Comparison of ENCODE assay signal across 9 mouse cellular contexts in genomic region chr4:145192686-145193085, GRCm38 (mm10). TPM values are rescaled to one million over a fixed set of nuclear protein-coding genes. Genes with fewer than 3 reads are reported as not detected.
DNase-seq lines count a peak whose midpoint lies in the region; ATAC-seq and TF ChIP-seq lines count a peak whose summit lies in the region.
"Had no signal": no experiment of that assay in that cellular context is flagged by ENCODE, and none has a peak within 500 bp of the region (broad histone marks: within the 10 kb centered on the region; RNA-seq: fewer than 3 reads in every experiment).

No protein-coding gene starts in this region.

- H3K27me3 ChIP-seq in erythroblast, embryonic 14.5 days (ENCODE audit: control insufficient read depth), result no peaks in the 10 kb centered on the region
- H3K27me3 ChIP-seq in intestine, postnatal 0 days (replicated peaks; ENCODE audit: control insufficient read depth, insufficient read depth, low read length), result no peaks in the 10 kb centered on the region
- no peaks in the 10 kb centered on the region for H3K27me3 ChIP-seq in forebrain, embryonic 12.5 days
- H3K27me3 ChIP-seq: midbrain, embryonic 12.5 days had no signal

- peaks cover 51% of the 10 kb centered on the region for H3K4me1 ChIP-seq in erythroblast, embryonic 14.5 days (ENCODE audit: control insufficient read depth)
- peaks cover 12% of the 10 kb centered on the region; the same call in 1 of the 2 replicates for H3K4me1 ChIP-seq in intestine, postnatal 0 days (replicated peaks; ENCODE audit: control insufficient read depth, insufficient read depth, low read length)
- H3K4me1 ChIP-seq in forebrain, embryonic 12.5 days, result peaks cover 13% of the 10 kb centered on the region

- H3K9ac ChIP-seq in intestine, postnatal 0 days (ENCODE audit: low read depth, low read length), result no peak overlapping the region
- H3K9ac ChIP-seq in forebrain, embryonic 12.5 days, result no peak overlapping the region
- H3K9ac ChIP-seq: midbrain, embryonic 12.5 days had no signal

- H3K4me2 ChIP-seq in intestine, postnatal 0 days (replicated peaks; ENCODE audit: low read depth), result peak overlapping the region; percentile 77
- no peak overlapping the region for H3K4me2 ChIP-seq in forebrain, embryonic 12.5 days

- TF ChIP-seq CTCF in intestine, postnatal 0 days (IDR thresholded peaks at IDR 0.05; ENCODE audit: low read depth), result no peak

- ATAC-seq in erythroblast, adult 5-6 weeks (replicated peaks; ENCODE audit: low FRiP score, poor library complexity, severe bottlenecking), result no peak
- ATAC-seq in intestine, postnatal 0 days, result peak; percentile 29
- no peak for ATAC-seq in forebrain, embryonic 12.5 days (ENCODE audit: low FRiP score)
- ATAC-seq in granulocyte monocyte progenitor cell, adult 5-6 weeks (replicated peaks; ENCODE audit: poor library complexity, severe bottlenecking), result no peak

- H3K9me3 ChIP-seq in erythroblast, embryonic 14.5 days (ENCODE audit: control insufficient read depth, low read length), result no peaks in the 10 kb centered on the region
- no peaks in the 10 kb centered on the region for H3K9me3 ChIP-seq in intestine, postnatal 0 days (ENCODE audit: control insufficient read depth)
- H3K9me3 ChIP-seq in forebrain, embryonic 12.5 days, result no peaks in the 10 kb centered on the region
- H3K9me3 ChIP-seq: midbrain, embryonic 12.5 days had no signal

- peak overlapping the region; percentile 95; the same call in 1 of the 2 replicates for H3K27ac ChIP-seq in intestine, postnatal 0 days (ENCODE audit: low read depth, low read length)
- H3K27ac ChIP-seq in forebrain, embryonic 12.5 days, result no peak overlapping the region
- H3K27ac ChIP-seq: midbrain, embryonic 12.5 days had no signal

- peak overlapping the region; percentile 0 for H3K4me3 ChIP-seq in erythroblast, embryonic 14.5 days (replicated peaks)
- H3K4me3 ChIP-seq in intestine, postnatal 0 days (ENCODE audit: low read depth, low read length), result peak overlapping the region; percentile 100; the same call in 1 of the 2 replicates
- H3K4me3 ChIP-seq in forebrain, embryonic 12.5 days (replicated peaks), result no peak overlapping the region
- H3K4me3 ChIP-seq: midbrain, embryonic 12.5 days had no signal

- peaks cover 33% of the 10 kb centered on the region for H3K36me3 ChIP-seq in erythroblast, embryonic 14.5 days (ENCODE audit: control insufficient read depth)
- H3K36me3 ChIP-seq in intestine, postnatal 0 days (ENCODE audit: control insufficient read depth, insufficient read depth), result peaks cover 17% of the 10 kb centered on the region
- H3K36me3 ChIP-seq in forebrain, embryonic 12.5 days (replicated peaks), result peaks cover 12% of the 10 kb centered on the region

- DNase-seq in adipocyte (ENCODE audit: low spot score), result peak; percentile 89
- peak; percentile 25 to 30 for DNase-seq in cerebellum, postnatal 36 days
- no peak for DNase-seq in thymus, postnatal 14 days

RNA-seq across cellular contexts. Expression of gene Vps13d, which starts 2.1 kb away (rescaled TPM):
- 0.69 and 1.4 TPM in 2 replicates for polyA plus RNA-seq in erythroblast, embryonic 14.5 days (2012)
- total RNA-seq in erythroblast, adult 5-6 weeks (2015; ENCODE audit: low replicate concordance), result 33.9 and 44.2 TPM in 2 replicates
- total RNA-seq in erythroblast, adult 5-6 weeks (2017; ENCODE audit: low replicate concordance), result 38.5 and 46.0 TPM in 2 replicates
- 14.8 and 18.2 TPM in 2 replicates for polyA plus RNA-seq in intestine, postnatal 0 days (2015; fragmentation: Nextera tagmentation; extraction: Ambion mirVana)
- polyA plus RNA-seq in forebrain, embryonic 12.5 days (2016; fragmentation: Nextera tagmentation; extraction: Ambion mirVana), result 5.7 and 7.0 TPM in 2 replicates
- total RNA-seq in granulocyte monocyte progenitor cell, adult 5-6 weeks (2014; fragmentation: Nextera tagmentation), result 21.4 and 26.1 TPM in 2 replicates
- total RNA-seq in granulocyte monocyte progenitor cell, adult 5-6 weeks (2017), result 37.3 and 41.3 TPM in 2 replicates

RNA-seq across cellular contexts. Expression of gene Tnfrsf1b, which starts 54.0 kb away (rescaled TPM):
- polyA plus RNA-seq in erythroblast, embryonic 14.5 days (2012), result 0.06 and 0.52 TPM in 2 replicates
- total RNA-seq in erythroblast, adult 5-6 weeks (2015; ENCODE audit: low replicate concordance), result 10.6 and 19.9 TPM in 2 replicates
- 10.0 and 12.1 TPM in 2 replicates for total RNA-seq in erythroblast, adult 5-6 weeks (2017; ENCODE audit: low replicate concordance)
- 2.8 and 2.9 TPM in 2 replicates for polyA plus RNA-seq in intestine, postnatal 0 days (2015; fragmentation: Nextera tagmentation; extraction: Ambion mirVana)
- polyA plus RNA-seq in forebrain, embryonic 12.5 days (2016; fragmentation: Nextera tagmentation; extraction: Ambion mirVana), result 1.3 and 1.6 TPM in 2 replicates
- 41.1 and 42.9 TPM in 2 replicates for total RNA-seq in granulocyte monocyte progenitor cell, adult 5-6 weeks (2014; fragmentation: Nextera tagmentation)
- 33.8 and 37.0 TPM in 2 replicates for total RNA-seq in granulocyte monocyte progenitor cell, adult 5-6 weeks (2017)
